Mouse (Mus musculus) heart, adult 18-20 months (tissue): Measurements from ENCODE around the gene Slc38a6. TPM values are rescaled to one million over a fixed set of nuclear protein-coding genes. Genes with fewer than 3 reads are reported as not detected.

Experiments used
- DNase-seq, 2 experiments: peaks; one replicate each; pipeline ENCODE4 v3.0.0; 2021 to 2022; ENCODE audit warnings: mixed read lengths in 1 of 2
- total RNA-seq, 2 experiments: library from RNA; stranded (reverse); gene quantifications; 2 replicates each; pipeline ENCODE4 v1.2.3; 2021

Gene Slc38a6
- total RNA-seq, 2 experiments from 2014 or later: 3.6 to 4.0 TPM

GRCm38 (mm10) chr12:73317706-73318686 lies 31.4 kb downstream of the Slc38a6 start:
- no peak for DNase-seq

- peak in 1 of 2 experiments; percentile 21 for DNase-seq
Observed at GRCm38 (mm10) chr12:73324180-73324586, 37.6 kb downstream of the Slc38a6 start.

- DNase-seq: peak; percentile 61 to 62
Observed at GRCm38 (mm10) chr12:73324742-73325141, 38.2 kb downstream of the Slc38a6 start.

GRCm38 (mm10) chr12:73325181-73325580 lies 38.6 kb downstream of the Slc38a6 start:
- no peak for DNase-seq

GRCm38 (mm10) chr12:73325617-73326016 lies 39.0 kb downstream of the Slc38a6 start:
- peak; percentile 65 to 68 for DNase-seq

GRCm38 (mm10) chr12:73327381-73327780 lies 40.8 kb downstream of the Slc38a6 start:
- no peak for DNase-seq

GRCm38 (mm10) chr12:73328448-73329167 lies 42.0 kb downstream of the Slc38a6 start:
- no peak for DNase-seq

GRCm38 (mm10) chr12:73330236-73330635 lies 43.7 kb downstream of the Slc38a6 start:
- no peak for DNase-seq

GRCm38 (mm10) chr12:73332701-73333100 lies 46.1 kb downstream of the Slc38a6 start:
- no peak for DNase-seq

- DNase-seq: peak in 1 of 2 experiments; percentile 51
Observed at GRCm38 (mm10) chr12:73334051-73334551, 47.5 kb downstream of the Slc38a6 start.

- no peak for DNase-seq
Observed at GRCm38 (mm10) chr12:73337127-73337526, 50.5 kb downstream of the Slc38a6 start.

- no peak for DNase-seq
Observed at GRCm38 (mm10) chr12:73340642-73341293, 54.2 kb downstream of the Slc38a6 start.

GRCm38 (mm10) chr12:73341703-73342663 lies 55.4 kb downstream of the Slc38a6 start:
- DNase-seq: peak; percentile 68 to 80

GRCm38 (mm10) chr12:73344300-73344699 lies 57.7 kb downstream of the Slc38a6 start:
- DNase-seq: no peak

GRCm38 (mm10) chr12:73345157-73345556 lies 58.6 kb downstream of the Slc38a6 start:
- peak in 1 of 2 experiments; percentile 50 for DNase-seq

- no peak for DNase-seq
Observed at GRCm38 (mm10) chr12:73347202-73347601, 60.6 kb downstream of the Slc38a6 start.

- no peak for DNase-seq
Observed at GRCm38 (mm10) chr12:73350466-73350865, 63.9 kb downstream of the Slc38a6 start.

GRCm38 (mm10) chr12:73350982-73351381 lies 64.4 kb downstream of the Slc38a6 start:
- no peak for DNase-seq

GRCm38 (mm10) chr12:73351746-73352145 lies 65.2 kb downstream of the Slc38a6 start:
- DNase-seq: no peak

GRCm38 (mm10) chr12:73353362-73353761 lies 66.8 kb downstream of the Slc38a6 start:
- DNase-seq: peak; percentile 70 to 84

GRCm38 (mm10) chr12:73354521-73354920 lies 67.9 kb downstream of the Slc38a6 start:
- no peak for DNase-seq
